Mouse (Mus musculus) lung, postnatal 4 days (tissue): Measurements from ENCODE around the gene Col20a1.

Experiments
- DNase-seq, 2 experiments: peaks; one replicate each; pipeline ENCODE4 v3.0.0; 2021

Col20a1 gene

DNA sequence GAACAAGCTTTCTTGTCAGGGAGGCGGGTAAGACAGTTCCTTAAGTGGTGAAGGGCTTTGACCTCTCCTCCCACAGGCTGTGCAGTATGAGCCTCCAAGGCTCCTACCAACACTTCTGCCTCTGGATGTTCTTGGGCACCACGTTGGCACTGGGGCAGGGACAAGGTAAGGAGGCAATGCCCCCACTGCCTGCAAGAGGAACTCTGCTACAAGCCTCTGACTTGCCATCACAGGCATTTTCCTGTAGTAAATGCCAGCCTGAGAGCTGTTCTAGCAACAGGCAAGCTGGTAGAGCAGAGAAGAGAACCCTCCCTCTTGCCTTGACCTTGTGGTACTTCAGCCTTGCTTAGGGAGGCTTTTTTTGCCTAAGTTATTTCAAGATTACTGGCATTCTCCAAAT, at the start of gene Col20a1:
Gene Col20a1 (plus strand): TSS at position 87 of the 400 bp plus-strand sequence.
- no peak for DNase-seq

DNA sequence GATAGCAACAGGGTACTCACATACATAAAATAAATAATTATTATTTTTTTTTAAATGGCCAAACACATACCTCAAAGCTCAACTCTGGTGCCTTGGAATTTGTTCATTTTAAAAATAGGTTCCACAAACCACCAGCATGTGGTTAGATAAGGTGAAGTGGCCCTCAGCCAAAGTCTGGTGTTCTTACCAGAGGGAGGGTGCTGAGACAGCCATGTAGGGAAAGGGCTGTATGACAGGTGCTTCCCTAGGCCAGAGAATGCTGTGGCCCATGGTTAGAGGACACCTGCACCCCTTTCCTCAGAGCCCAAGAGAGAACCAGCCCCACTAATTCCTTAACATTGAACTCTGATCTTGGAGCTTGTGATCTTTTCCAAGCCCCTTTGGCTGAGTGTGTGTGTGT, 46.1 kb upstream of the Col20a1 start:
- DNase-seq = no peak

- DNase-seq = no peak
Measured at GRCm38 (mm10) chr2:180941869-180942268, 44.5 kb upstream of the Col20a1 start.

DNA sequence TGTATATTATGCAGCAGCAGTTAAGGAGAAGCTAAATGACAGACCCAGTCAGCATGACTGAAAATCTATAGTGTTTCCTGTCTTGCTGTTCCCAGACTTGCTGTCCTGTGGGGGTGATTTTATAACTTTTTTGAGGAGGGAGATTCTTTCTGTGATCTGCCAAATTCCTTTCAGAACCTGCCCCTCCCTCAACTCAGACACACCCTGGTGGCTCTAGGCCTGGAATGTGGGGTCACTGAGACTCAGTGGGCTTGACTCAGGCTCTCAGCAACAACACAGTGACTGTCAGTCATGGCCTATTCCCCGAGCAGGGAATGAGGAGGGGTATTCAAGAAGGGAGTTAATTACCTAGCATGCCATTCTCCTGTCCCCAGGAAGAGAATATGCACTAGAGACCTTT, 36.4 kb upstream of the Col20a1 start:
- no peak for DNase-seq

- peak in 1 of 2 experiments; percentile 56 for DNase-seq
Measured at GRCm38 (mm10) chr2:180952731-180953171, 33.6 kb upstream of the Col20a1 start.

DNA sequence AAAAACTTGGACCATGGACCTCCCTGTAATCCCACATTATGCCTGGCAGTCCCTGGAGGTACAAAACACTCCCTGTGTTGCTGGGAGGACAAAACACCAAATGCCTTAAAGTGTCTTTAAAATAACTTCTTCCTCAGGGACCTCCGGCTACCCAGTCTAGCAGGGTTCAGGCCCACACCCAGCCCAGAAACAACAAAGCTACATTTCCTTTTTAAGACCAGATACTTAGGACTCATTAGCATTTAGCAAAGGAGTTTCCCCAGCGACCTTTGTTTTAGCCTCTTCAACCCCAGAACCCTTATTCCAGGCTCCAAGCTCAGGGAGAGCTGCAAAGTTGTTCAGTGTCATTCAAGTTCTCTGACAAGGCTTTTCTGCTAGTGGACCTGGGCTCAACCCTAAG, 32.7 kb upstream of the Col20a1 start:
- no peak for DNase-seq

- peak; percentile 63 to 88 for DNase-seq
Measured at GRCm38 (mm10) chr2:180954061-180955047, 32.0 kb upstream of the Col20a1 start, which contains the start of gene Nkain4. Nkain4 (minus strand) TSS chr2:180954699.

GRCm38 (mm10) chr2:180959605-180960004, 26.7 kb upstream of the Col20a1 start:
- no peak for DNase-seq

DNA sequence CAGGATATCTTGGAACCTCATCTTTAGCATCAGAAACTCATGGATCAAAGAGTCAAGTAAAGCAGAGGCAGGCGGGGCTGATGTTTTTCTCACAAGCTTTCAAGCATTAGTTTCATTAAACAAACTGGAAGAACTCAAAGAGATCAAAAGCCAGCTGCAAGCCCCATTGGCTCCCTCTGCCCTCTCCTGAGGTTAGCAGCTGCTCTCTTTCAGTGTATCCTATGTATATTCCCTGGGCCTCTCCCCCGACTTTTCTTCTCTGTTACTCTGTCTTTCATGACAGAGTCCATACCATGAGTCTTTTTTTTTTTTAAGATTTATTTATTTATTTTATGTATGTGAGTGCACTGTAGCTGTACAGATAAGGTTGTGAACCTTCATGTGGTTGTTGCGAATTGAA, 26.1 kb upstream of the Col20a1 start:
- DNase-seq = no peak

- DNase-seq = no peak
Measured at GRCm38 (mm10) chr2:180962616-180963308, 23.6 kb upstream of the Col20a1 start.

GRCm38 (mm10) chr2:180963956-180964355, 22.4 kb upstream of the Col20a1 start:
- peak; percentile 73 to 82 for DNase-seq

- peak in 1 of 2 experiments; percentile 31 for DNase-seq
Measured at GRCm38 (mm10) chr2:180966092-180966882, 20.0 kb upstream of the Col20a1 start.

DNA sequence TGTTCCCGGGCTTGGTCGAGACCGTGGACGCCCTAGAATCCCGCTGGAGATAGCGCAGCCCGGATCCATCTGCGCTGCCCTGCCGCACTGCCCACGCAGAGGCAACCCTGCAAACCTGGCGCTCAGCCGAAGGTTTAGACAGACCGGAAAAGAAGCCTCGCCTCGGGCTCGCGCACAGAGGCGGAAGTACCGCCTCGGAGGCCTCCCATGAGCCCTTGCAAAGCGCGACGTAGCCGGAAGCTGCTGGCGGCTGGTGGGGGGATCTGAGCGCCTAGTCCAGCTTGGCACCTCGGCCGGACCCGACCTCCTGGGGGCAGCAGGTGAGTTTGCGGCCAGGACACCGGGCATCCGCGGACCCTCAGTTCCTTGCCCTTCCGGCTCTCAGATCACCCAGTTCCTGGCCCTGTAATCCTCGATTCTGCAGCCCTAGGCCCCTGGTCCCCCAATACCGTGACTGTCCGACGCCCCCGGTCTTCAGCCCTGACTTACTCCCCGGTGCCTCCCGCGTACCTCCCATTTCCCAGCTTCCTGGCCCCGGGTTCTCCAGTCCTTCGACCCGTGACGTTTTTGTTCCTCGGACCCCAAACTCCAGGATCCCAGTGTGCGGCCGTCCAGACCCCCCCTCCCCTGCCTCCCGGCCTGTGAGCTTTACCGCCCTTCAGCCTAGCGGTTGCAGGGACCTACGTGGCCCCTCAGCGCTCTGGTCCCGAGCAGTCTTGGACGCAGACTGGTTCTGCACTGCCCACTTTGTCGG, 19.1 kb upstream of the Col20a1 start, which contains the start of gene Arfgap1:
Gene Arfgap1 (plus strand): TSS at position 216 of the 754 bp plus-strand sequence.
- DNase-seq = peak; percentile 92 to 94

- no peak for DNase-seq
Measured at GRCm38 (mm10) chr2:180981133-180981532, 5.2 kb upstream of the Col20a1 start.

GRCm38 (mm10) chr2:180985635-180986034, 700 bp upstream of the Col20a1 start:
- no peak for DNase-seq

- no peak for DNase-seq
Measured at GRCm38 (mm10) chr2:180987001-180987400, 666 bp downstream of the Col20a1 start.

GRCm38 (mm10) chr2:180987432-180988030, 1.2 kb downstream of the Col20a1 start:
- no peak for DNase-seq

- peak; percentile 18 to 50 for DNase-seq
Measured at GRCm38 (mm10) chr2:180988347-180988913, 2.1 kb downstream of the Col20a1 start.

DNA sequence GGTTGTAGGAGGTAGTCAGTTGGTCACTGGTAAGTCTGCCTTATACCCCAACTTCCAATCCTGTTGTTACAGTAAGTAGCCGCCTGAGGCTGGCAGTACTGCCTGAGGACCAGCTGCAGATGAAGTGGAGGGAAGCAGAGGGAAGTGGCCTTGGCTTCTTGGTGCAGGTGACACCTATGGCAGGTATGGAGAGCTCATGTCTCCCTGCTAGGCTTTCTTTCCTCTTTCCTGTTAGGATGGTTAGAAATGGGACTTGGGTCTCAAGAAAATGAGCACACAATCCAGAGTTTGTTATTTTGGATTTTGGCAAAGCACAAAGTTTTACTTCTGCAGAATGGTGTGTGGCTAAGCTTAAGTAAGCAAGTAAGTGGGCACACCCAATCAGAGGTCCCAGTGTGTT, 2.6 kb downstream of the Col20a1 start:
- DNase-seq = no peak

GRCm38 (mm10) chr2:180990347-180990746, 4.0 kb downstream of the Col20a1 start:
- DNase-seq = no peak

GRCm38 (mm10) chr2:180994360-180994759, 8.0 kb downstream of the Col20a1 start:
- no peak for DNase-seq
